Mouse (Mus musculus): ENCODE data around the gene Ap1m2.
"Not testable (repeated sequence)": the region's sequence is repeated elsewhere in the genome, so short reads cannot be mapped to it uniquely, and the experiment has no call there.

Ap1m2 gene

DNA sequence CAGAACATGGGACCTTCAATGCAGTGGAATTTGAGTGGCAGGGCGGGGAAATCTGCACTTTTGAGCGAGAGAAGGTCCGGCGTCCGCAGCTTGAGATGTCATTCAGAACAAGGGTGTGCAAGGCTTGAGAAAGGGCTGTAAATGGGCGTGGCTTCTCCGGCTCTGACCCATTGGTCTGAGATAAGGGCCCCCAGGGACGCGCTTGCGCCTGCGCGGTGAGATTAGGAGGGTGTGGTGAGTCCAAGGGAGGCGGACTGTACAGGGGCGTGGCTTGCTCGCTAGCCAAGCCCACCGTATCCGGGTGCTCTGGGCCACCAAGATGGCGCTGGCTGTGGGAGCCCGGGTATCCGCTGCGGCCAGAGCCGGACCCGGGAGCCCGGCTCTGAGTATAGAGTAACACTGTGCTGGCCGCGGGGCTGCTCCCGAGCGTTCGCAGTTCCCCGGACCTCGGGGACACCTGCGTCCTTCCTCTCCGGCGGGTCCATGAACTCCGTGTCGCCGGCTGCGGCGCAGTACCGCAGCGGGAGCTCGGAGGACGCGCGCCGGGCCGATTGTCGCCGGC, 47.1 kb downstream of the Ap1m2 start, which contains the start of gene Atg4d:
Gene Atg4d (plus strand): TSS at position 294 of the 562 bp plus-strand sequence.
- intact Hi-C loops (cut with DNase I), result no loop called here

DNA sequence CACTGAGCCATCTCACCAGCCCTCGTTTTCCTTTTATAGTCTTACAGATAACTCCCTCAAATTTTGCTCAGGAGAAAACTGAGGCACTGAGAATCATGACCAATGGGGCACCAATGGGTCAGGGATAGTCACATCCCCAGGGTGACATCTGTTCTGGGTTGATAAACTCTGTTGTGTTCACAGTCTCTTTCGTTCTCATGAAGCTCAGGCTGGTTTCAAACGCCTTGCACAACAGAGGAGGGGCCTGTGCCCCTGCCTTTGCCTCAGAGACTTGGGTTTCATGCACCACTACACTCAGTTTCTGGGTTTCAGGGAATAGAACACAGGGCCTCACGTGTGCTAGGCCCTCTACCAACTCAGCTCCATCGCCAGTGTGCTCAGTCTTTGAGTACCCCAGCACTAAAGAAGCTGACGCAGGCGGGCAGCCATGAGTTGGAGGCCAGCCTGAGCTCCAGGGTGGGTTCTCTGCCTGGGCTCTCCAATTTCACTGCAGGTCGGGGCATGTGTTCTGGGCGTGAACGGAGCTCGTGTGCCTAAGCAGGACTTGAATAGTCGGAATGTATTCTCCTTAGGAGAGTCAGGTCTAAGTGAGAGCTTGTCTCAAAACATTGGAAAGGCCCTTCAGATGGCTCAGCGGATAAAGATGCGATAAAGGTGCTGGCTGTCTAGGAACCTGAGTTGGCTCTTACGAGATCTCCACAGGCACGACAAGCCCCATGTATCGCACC, 47.7 kb downstream of the Ap1m2 start:
- intact Hi-C loops (cut with DNase I), result no loop called here

DNA sequence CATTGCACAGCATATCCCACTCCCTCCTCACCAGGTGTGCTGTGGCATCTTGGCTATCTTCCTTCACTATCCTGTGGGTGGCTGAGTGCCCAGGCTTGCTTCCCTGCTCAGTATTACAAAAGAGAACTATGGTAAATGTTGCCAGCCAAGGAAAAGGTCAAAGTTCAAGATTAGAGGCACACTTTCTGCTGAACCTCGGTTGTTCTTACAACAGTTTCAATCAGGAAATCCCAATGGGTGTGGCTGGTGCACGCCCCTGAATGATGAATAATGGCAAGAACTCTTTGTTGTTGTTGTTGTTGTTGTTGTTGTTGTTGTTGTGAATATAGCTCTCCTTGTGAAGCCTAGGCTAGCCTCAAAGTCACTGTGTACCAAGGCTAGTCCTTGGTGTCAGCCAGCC, 50.3 kb downstream of the Ap1m2 start:
- intact Hi-C loops (cut with DNase I), result no loop called here

DNA sequence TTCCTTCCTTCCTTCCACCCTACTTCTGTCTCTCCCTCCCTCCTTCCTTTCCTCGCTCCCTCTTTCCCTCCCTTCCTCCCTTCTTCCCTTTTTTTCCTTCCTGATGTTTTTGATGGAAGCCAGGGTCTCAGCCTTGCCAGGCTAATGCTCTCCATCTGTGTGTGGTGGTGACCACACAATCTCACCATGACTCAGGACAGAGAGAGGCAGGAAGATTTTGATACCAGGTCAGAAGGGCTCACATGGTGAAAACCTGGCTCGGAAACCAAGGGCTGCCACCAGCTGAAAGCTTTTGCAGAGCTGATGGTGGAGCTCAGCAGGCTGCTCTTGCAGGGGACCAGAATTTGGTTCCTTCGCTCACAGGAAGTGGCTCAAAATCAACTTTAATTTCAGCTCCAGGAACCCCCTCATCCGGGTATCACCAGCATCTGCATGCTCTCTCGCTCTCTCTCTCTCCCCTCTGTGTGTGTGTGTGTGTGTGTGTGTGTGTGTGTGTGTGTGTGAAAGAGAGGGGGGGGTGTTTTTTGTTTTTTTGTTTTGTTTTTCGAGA, 51.6 kb downstream of the Ap1m2 start:
- intact Hi-C loops (cut with DNase I), result no loop called here

DNA sequence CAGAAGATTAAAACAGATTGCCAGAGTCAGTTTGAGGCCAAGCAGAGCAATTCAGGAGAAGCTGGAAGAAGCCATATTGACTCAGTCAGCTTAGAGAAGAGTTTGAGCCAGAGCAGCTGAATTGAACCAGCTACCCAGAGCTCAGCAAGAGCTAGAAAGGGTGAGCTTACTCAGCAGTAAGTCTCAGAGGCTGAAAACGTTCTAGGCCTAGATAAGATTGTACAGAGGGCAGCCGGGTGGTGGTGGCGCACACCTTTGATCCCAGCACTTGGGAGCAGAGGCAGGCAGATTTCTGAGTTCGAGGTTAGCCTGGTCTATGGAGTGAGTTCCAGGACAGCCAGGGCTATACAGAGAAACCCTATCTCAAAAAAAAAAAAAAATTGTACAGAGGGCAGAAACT, 55.8 kb downstream of the Ap1m2 start:
- intact Hi-C loops (cut with DNase I), result not testable (repeated sequence)

DNA sequence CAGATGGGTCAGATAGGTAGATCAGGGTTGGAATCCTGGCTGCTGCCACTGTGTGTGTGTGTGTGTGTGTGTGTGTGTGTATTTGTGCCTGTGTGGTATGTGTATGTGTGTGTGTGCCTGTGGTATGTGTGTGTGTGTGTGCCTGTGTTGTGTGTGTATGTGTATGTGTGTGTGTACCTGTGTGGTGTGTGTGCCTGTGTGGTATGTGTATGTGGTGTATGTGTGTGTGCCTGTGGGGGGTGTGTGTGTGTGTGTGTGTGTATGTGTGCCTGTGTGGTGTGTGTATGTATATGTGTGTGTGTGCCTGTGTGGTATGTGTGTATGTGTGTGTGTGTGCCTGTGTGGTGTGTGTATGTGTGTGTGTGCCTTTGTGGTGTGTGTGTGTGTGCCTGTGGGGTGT, 57.4 kb downstream of the Ap1m2 start:
- intact Hi-C loops (cut with DNase I), result no loop called here

DNA sequence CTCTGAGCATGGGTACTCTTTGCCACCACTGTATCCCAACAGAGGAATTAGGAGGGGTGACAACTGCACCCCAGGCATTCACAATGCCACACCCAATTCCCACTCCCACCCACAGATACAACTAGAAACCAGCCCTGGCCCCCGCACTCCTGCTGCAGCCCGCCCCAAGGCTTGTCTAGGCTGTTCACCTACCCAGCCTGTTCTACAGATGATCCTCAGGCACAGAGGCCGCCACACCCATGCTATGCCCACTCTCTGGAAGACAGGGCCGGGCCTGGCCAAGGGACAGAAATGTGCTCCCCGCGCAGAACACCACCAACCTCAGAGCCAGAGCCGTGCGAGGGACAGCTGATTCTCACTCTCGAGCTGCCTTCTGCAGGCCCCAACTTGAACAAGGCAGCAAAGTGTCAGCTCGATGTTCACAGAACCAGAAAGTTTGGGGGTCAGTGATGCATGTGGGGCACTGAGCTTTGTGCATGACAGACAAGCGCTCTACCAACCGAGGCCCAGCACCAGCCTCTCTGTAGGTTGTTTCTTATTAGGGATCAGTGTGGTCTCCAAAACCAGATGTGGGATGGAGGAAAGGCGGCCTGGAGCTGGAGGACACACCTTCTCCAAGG, 60.9 kb downstream of the Ap1m2 start:
- intact Hi-C loops (cut with DNase I), result no loop called here

DNA sequence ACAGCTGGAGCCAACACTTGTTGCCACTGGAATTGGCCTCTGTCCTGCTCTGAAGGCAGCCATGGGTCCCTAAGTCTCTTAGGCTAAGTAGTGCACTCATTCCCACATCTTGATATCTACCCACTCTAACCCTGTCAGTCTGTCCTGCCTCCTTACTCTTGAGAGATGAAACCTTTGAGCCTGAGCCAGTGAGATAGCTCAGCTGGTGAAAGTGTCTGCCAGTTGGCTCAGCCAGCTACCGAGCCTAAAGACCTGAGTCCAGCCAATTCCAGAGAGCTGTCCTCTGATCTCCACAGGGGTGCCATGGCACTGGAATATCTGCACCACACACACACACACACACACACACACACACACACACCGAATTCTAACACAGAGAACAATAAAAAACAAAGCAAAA, 61.6 kb downstream of the Ap1m2 start:
- intact Hi-C loops (cut with DNase I), result no loop called here

DNA sequence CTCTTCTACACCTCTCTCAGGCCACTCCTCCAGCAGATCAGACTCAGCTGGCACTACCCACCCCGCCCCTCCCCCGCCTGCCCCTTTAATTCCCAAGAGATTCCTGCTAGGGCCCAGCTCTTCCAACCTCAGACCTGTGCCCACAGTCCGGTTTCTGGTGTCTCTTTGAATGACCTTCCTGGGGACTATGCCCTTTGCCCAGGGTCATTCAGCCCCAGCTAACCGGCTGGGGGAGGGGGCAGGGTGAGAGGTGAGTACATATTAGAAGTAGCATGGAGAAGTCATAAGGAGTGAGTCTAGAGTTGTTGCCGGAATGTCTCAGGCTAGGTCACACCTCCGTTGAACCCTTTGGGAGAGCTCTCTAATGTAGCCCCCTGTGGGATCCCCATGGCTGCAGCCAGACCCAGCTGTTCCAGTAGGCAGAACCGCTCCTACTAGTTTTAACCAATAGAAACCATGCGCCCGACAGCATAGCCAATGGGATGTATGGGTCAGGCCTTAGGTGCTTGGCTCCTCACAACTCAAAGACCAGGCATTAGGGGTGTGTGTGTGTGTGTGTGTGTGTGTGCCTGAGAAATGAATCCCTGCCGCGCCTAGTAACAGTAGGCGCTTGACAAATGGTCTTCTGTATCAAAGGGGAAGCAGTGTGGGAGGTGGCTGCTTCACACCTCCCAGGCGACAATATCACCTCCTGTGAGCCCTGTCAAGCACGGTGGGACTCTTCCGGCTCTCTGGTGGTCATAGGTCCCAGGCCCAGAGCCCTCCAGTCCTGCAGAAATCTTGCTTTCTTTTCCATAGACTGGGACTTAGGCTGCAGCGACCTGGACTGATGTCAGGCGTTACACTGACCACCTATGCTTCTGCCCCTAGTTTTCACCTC, 62.3 kb downstream of the Ap1m2 start:
- intact Hi-C loops (cut with DNase I), result loop anchor here (10.0 kb wide), 1 partner anchor 105 kb away; no protein-coding TSS in a partner anchor

DNA sequence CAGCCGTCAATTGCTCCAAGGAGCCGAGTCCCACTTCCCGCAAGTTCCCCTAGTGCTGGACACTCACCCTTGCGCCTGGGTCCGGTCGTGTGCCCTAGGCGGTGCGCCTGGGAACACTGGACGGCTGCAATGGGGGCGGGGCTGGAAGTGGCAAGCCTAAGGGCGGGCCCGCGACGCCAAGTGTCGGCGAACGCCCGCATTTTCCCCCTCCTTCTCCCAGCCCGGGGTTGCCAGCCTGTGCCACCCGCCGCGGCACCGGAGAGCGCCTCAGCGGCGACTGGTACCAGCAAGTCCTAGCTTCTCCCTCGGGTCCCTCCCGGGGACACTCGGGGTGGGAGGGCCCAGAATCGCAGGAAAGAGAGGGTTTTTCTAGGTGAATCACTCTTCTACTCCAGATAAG, 63.8 kb downstream of the Ap1m2 start, which contains the start of gene S1pr5:
Gene S1pr5 (minus strand): TSS at position 118 of the 400 bp plus-strand sequence.
- intact Hi-C loops (cut with DNase I), result loop anchor here (10.0 kb wide), 1 partner anchor 106 kb away; no protein-coding TSS in a partner anchor

DNA sequence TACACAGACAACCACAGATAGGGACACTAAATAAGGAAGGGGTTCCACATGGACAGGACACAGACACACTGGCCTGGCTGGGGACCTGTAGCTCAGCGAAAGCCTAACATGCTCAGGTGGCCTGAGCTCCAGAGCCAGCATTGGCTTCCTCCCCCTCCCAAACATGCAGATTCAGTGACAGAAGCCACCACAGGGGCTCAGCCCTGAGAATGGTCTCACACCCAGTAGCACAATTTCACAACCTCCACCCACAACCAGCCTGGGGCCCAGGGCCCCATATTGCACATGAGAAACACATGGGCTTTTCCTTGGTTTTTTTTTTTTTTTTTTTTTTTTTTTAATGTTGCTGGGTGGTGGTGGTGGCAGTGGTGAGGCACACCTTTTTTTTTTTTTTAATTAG, 65.8 kb downstream of the Ap1m2 start:
- intact Hi-C loops (cut with DNase I), result loop anchor here (10.0 kb wide), 1 partner anchor 108 kb away; no protein-coding TSS in a partner anchor

DNA sequence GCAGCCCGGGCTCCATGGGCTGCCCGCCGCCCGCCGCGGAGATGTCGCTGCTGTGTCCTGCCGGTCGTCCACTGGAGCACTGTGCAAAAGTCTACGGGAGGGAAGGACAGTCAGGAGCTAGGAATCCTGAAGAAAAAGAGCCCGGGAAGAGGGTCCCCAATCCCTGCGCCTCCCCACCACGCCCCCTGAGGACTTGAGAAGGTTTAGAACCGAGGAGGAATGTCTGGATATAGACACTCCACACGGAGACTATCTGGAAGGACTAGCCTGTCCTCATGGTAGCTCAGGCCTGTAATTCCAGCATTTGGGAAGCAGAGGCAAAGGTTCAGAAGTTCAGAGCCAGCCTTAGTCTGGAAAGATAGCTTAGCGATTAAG, 67.0 kb downstream of the Ap1m2 start:
- intact Hi-C loops (cut with DNase I), result loop anchor here (10.0 kb wide), 1 partner anchor 110 kb away; no protein-coding TSS in a partner anchor

DNA sequence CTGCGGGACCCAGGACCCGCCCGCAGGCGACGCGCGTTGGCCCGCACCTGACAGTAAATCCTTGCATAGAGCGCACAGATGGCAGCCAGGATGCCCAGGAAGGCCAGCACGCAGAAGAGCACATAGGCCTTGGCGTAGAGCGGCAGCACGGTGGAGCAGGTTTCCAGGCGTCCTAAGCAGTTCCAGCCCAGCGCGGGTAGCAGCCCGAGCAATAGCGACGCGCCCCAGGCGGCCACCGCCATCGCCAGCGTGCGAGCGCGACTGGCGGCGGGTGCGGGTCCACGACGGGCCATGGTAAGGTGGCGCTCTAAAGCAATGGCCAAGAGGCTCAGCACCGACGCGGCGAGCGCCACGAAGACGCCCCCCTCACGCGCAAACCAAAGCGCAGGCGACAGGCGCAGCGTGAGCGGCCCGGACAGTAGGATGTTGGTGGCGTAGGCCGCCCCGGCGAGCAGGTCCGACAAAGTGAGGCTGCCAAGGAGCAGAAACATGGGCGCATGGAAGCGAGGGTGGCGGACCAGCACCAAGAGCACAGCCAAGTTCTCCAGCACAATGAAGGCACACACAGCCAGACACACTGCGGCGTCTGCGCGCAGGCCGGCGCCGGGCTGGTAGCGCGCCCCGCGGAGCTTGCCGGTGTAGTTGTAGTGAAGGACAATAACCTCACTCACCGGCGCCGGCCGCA, 67.6 kb downstream of the Ap1m2 start:
- intact Hi-C loops (cut with DNase I), result loop anchor here (10.0 kb wide), 1 partner anchor 110 kb away; no protein-coding TSS in a partner anchor
